Mouse (Mus musculus): ENCODE results near the gene Blm. TPM values are rescaled to one million over a fixed set of nuclear protein-coding genes. Genes with fewer than 3 reads are reported as not detected.

The Blm gene
- 13.5 and 15.8 TPM in 2 replicates for polyA plus RNA-seq (2015; fragmentation: Nextera tagmentation; extraction: Ambion mirVana)

DNA sequence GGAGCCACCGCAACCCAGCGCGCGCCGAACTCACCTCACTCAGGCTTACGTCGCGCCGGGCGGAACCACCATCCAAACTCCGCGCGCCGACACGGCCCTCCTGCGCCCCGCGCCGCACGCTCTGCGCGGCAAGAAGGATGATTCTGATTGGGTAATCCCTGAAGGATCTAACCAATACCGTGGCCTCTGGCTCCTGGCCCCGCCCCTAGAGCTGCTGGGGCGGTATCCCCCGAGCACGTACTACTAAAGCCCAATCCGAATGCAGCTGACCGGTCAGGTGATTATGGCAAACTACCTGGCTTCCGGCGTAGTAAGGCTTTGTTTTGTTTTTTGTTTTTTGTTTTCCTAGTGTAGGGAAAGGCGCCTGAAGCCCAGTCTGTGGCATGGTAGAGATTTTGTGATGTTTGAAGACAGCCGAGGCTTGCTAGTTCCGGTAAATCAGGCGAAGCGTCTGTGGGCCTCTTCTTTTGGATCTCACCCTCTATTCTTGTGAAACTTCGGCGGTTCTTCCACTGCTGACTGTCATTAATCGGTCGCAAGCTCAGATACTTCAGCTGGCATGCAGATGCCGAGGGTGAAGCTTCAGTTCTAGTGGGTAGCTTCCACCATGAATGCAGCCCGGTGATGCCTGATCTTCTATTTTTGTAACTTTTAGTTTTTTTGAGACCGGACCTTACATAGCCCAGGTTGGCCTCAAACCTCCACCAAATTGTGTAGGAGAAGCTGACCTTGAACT, at the start of gene Blm:
TSS of gene Blm (minus strand) at position 111 of the 736 bp plus-strand sequence.
- Histone ChIP-seq H3K4me1 (peaks cover 12% of the 10 kb centered on the region), H3K27me3 (no peaks in the 10 kb centered on the region), H3K9ac (peak within 1 kb of the TSS; percentile 74), H3K27ac (peak within 1 kb of the TSS; percentile 86), H3K36me3 (no peaks in the 10 kb centered on the region), H3K4me3 (peak within 1 kb of the TSS; percentile 73), H3K4me2 (peak within 1 kb of the TSS; percentile 87), H3K9me3 (no peaks in the 10 kb centered on the region)
- peak; percentile 100 for ATAC-seq (ENCODE audit: insufficient number of reproducible peaks, low FRiP score, low TSS enrichment, low read depth)
- under 1% methylated on average over 43 of the region's 43 CpGs for WGBS

DNA sequence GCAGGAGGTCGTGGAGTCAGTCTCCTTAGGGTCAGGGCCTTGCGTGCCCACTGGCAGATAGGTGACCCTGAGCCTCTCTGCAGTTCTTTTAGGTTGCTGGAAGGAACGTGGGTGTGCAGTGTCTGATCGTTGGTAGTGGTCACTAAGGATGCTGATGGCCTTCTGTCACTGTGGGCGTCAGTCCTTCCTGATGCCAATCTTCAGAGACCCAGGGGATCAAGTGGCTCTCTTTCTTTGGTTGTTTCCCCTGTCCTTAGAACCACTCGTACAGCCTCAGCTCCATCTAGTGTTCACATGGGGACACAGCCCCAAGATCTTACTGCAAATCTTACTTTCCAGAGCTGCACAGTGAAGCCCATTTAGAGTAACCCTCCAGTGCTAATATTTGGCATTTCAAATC, 49.1 kb upstream of the Blm start:
- Histone ChIP-seq H3K36me3 (peaks cover 7% of the 10 kb centered on the region), H3K4me3 (no peak overlapping the region), H3K9ac (no peak overlapping the region), H3K27ac (no peak overlapping the region), H3K9me3 (no peaks in the 10 kb centered on the region), H3K4me2 (no peak overlapping the region), H3K27me3 (no peaks in the 10 kb centered on the region), H3K4me1 (peaks cover 32% of the 10 kb centered on the region)
- no peak for ATAC-seq (ENCODE audit: insufficient number of reproducible peaks, low FRiP score, low TSS enrichment, low read depth)
- 38% methylated on average over 6 of the region's 6 CpGs for WGBS

DNA sequence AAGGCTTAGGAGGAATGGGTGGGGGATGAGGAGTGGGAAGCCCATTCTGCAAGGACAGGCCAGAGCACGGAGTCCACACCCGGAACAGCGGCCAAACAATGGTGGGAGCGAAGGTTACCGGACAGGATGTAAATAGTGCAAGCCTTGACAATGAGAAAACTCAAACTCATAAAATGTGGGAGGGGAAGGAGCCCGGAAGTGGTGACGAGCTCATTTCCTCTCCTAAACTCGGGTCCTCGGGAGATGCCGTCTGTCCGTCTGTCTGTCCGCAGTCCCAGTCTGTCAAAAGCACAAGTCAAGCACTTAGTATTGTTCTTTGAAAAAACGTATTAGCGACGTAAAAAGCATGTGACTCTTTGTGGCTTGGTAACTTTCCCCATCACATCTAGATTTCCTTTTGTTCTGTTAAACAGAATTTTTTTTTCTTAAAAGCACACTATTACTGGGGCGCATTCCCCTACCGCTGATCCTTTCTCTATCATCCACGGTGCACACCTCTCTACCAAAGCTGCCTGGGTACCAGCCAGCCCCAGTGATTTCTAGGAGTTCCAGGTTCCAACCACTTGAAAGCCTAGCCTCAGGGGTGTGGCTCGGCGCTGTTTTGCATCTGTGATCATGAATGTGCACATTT, 48.0 kb upstream of the Blm start:
- Histone ChIP-seq H3K4me1 (peaks cover 32% of the 10 kb centered on the region), H3K27ac (no peak overlapping the region; the same call in 1 of the 2 replicates), H3K4me3 (no peak overlapping the region), H3K9me3 (no peaks in the 10 kb centered on the region), H3K4me2 (no peak overlapping the region), H3K36me3 (no peaks in the 10 kb centered on the region), H3K9ac (no peak overlapping the region), H3K27me3 (no peaks in the 10 kb centered on the region)
- no peak for ATAC-seq (ENCODE audit: insufficient number of reproducible peaks, low FRiP score, low TSS enrichment, low read depth)
- WGBS = 42% methylated on average over 20 of the region's 20 CpGs

DNA sequence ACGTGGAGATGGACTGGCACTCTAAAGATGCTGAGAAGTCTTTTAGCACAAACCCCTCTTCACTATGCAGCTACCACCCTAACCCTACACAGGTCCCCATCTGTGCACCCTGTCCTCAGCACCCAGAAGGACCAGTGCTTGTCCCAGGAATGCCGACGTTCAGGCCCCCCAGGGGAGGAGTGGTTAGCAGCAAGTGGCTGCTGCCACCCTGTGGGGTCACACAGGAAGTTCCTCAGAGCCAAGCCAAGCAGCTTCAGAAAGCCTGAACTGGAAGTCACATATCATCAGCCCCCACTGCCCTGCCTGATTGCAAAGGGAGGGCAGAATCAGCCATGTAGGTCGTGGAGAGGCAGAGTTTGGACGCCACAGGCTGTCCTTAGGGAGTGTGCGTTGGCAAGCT, 45.4 kb upstream of the Blm start:
- Histone ChIP-seq H3K36me3 (no peaks in the 10 kb centered on the region), H3K27ac (no peak overlapping the region), H3K4me1 (peaks cover 19% of the 10 kb centered on the region), H3K9ac (no peak overlapping the region), H3K27me3 (no peaks in the 10 kb centered on the region), H3K4me3 (no peak overlapping the region), H3K9me3 (no peaks in the 10 kb centered on the region), H3K4me2 (no peak overlapping the region)
- 25% methylated on average over 6 of the region's 6 CpGs for WGBS
- ATAC-seq (ENCODE audit: insufficient number of reproducible peaks, low FRiP score, low TSS enrichment, low read depth) = no peak

DNA sequence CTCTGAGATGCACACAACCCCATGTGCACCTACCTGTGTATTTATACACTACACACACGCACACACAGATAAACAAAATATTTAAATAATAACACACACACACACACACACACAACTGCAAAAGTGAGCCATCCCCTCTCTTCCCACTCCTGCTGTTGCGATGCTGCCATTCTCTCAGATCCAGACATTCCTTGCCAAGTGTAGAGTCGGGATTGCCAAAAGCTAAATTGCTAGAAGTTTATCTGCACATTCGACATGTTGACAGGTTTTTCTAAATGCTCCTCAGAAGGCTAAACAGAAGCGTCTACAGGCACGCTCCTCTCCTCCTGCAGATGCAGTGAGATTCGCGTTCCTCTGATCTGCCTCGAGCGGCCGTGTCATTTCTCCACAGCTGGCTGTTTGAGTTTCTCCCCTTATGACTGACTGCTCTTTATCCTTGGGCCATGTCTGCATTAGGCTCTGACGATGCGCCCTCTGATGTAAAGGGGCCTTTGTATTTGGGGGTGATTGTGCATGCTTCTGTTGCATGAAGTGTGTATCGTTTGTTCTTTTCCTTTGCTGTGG, 42.6 kb upstream of the Blm start:
- no peak overlapping the region for H3K27ac ChIP-seq
- no peak for ATAC-seq (ENCODE audit: insufficient number of reproducible peaks, low FRiP score, low TSS enrichment, low read depth)
- no peak overlapping the region for H3K4me2 ChIP-seq
- no peak overlapping the region for H3K9ac ChIP-seq
- 58% methylated on average over 14 of the region's 14 CpGs for WGBS
- 0 out of 2 replicates have a peak, but pooled peaks cover 3% of the 10 kb centered on the region for H3K4me1 ChIP-seq
- no peaks in the 10 kb centered on the region for H3K27me3 ChIP-seq
- H3K36me3 ChIP-seq = no peaks in the 10 kb centered on the region
- no peaks in the 10 kb centered on the region for H3K9me3 ChIP-seq
- H3K4me3 ChIP-seq = no peak overlapping the region

DNA sequence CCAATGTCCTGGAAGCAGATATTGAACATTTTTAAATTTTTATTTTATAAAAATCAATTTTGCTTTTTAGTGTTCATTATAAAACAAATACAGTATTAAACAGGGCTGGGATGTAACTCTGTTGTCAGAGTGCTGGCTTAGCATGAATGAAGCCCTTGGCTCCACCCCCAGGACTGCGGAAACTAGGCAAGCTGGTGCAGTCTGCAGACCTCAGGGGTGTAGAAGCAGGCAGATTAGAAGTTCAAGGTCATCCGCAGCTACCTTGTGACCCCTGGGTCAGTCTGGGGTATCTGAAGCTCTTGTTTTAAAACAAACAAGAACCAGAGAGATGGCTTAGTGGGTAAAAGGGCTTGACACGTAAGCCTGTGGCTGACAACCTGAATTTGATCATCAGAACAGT, 41.7 kb upstream of the Blm start:
- no peak overlapping the region for H3K9ac ChIP-seq
- no peak overlapping the region for H3K27ac ChIP-seq
- WGBS = 69% methylated on average over 3 of the region's 3 CpGs
- no peak overlapping the region for H3K4me2 ChIP-seq
- H3K4me1 ChIP-seq = 0 out of 2 replicates have a peak, but pooled peaks cover 3% of the 10 kb centered on the region
- H3K36me3 ChIP-seq = no peaks in the 10 kb centered on the region
- no peak overlapping the region for H3K4me3 ChIP-seq
- H3K27me3 ChIP-seq = no peaks in the 10 kb centered on the region
- ATAC-seq (ENCODE audit: insufficient number of reproducible peaks, low FRiP score, low TSS enrichment, low read depth) = no peak
- no peaks in the 10 kb centered on the region for H3K9me3 ChIP-seq

DNA sequence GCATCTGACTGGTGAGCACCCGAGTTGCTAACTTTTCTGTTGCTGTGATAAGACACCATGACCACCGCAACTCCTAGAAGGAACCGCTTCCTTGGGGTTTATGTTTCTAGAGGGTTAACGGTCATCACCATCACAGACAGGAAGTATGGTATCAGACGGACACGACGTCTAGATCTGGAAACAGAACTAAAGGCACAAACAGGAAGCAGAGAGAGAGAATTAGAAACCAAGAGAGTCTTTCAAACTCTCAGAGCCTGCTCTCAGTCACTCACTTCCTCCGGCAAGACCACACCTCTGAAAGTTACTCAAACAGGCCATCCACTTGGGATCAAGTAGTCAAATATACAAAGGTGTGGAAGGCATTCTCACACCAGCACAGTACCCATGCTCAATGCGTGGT, 40.8 kb upstream of the Blm start:
- H3K4me1 ChIP-seq = 0 out of 2 replicates have a peak, but pooled peaks cover 3% of the 10 kb centered on the region
- H3K9me3 ChIP-seq = no peaks in the 10 kb centered on the region
- 74% methylated on average over 9 of the region's 9 CpGs for WGBS
- no peak overlapping the region for H3K4me3 ChIP-seq
- no peak overlapping the region for H3K4me2 ChIP-seq
- no peaks in the 10 kb centered on the region for H3K36me3 ChIP-seq
- no peaks in the 10 kb centered on the region for H3K27me3 ChIP-seq
- H3K27ac ChIP-seq = no peak overlapping the region
- ATAC-seq (ENCODE audit: insufficient number of reproducible peaks, low FRiP score, low TSS enrichment, low read depth) = no peak
- H3K9ac ChIP-seq = no peak overlapping the region

DNA sequence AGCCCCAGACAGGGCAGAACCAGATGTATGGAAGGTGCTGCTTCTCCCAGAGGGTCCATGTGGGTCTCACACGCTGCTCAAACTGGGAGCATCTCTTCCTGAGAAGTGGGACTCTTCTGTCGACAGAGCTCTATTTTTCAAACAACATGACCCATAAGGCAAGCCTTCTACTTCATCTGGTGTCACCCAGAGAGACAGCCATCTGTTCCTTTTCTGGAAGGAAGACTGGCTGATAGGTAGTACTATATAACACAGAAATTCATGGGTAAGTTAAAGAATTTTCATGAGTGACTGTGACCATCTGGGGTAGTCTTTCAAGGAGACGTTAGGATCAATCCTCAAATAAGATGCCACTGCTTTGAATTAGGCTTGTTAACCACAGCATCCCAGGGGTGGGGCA, 38.2 kb upstream of the Blm start:
- Histone ChIP-seq H3K4me2 (no peak overlapping the region), H3K4me1 (no peaks in the 10 kb centered on the region), H3K36me3 (no peaks in the 10 kb centered on the region), H3K27me3 (no peaks in the 10 kb centered on the region), H3K4me3 (no peak overlapping the region), H3K27ac (no peak overlapping the region), H3K9ac (no peak overlapping the region), H3K9me3 (no peaks in the 10 kb centered on the region)
- ATAC-seq (ENCODE audit: insufficient number of reproducible peaks, low FRiP score, low TSS enrichment, low read depth) = no peak
- 53% methylated on average over 3 of the region's 3 CpGs for WGBS

DNA sequence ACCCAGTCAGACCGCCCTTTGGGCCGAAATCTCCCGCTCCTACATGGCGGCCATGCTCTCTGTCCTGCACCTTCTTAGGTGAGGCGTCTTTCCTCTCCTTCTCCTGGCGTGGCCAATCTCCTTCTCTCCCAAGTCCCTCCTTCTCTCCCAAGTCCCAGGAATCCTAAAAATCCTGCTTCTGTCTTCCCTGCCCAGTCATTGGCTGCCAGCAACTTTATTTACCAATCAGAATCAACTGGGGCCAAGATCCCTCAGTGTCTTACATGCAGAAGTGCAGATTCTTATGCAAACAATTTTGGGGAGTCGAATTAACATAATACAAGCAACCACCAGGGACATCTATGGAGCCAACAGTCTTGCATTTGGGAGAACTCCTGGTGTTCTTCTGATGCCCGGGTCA, 33.1 kb upstream of the Blm start:
- Histone ChIP-seq H3K4me2 (no peak overlapping the region), H3K4me1 (no peaks in the 10 kb centered on the region), H3K4me3 (no peak overlapping the region), H3K9me3 (no peaks in the 10 kb centered on the region), H3K9ac (no peak overlapping the region), H3K27me3 (no peaks in the 10 kb centered on the region), H3K36me3 (no peaks in the 10 kb centered on the region), H3K27ac (no peak overlapping the region)
- 80% methylated on average over 8 of the region's 8 CpGs for WGBS
- ATAC-seq (ENCODE audit: insufficient number of reproducible peaks, low FRiP score, low TSS enrichment, low read depth) = no peak

DNA sequence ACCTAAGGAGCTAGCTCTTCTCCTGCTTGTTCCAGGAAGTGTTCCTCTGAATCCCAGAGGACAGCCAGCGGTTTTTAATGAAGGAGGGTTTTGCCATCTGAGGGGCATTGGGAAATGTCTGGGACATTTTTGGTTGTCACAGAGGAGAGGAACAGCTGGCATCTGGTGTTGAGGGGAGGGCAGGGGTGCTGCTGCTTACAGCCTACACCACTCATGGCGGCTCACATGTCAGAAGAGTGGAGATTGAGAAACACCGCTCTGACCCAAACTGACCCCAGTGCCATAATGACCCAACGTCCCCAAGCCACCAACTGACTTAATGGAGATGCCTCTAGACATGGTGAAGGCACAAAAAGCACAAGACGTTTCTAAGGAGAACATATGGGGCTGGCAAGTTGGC, 27.0 kb upstream of the Blm start:
- Histone ChIP-seq H3K36me3 (no peaks in the 10 kb centered on the region), H3K27ac (no peak overlapping the region), H3K4me3 (no peak overlapping the region), H3K27me3 (no peaks in the 10 kb centered on the region), H3K4me1 (peaks cover 2% of the 10 kb centered on the region; the same call in 1 of the 2 replicates), H3K9me3 (no peaks in the 10 kb centered on the region), H3K9ac (no peak overlapping the region), H3K4me2 (no peak overlapping the region)
- no peak for ATAC-seq (ENCODE audit: insufficient number of reproducible peaks, low FRiP score, low TSS enrichment, low read depth)
- WGBS = 67% methylated on average over 5 of the region's 5 CpGs

DNA sequence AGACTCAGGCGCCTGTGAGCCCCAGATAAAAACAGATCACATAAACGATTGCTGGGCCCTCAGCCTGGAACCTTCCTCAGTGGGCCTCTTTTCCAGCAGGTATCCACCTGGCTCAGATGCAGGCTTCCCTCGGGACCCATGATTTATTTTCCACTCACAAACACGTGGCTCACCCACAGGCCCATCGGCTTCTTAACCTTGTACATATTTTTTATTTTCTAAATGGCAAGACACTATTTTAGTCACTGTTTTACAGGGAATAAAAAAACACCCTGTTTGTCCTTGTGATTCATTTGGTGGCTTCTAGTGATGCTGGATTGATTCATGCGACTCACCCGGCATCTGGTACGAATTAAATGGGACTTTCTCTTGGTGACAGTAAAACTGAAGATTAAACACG, 26.4 kb upstream of the Blm start:
- ATAC-seq (ENCODE audit: insufficient number of reproducible peaks, low FRiP score, low TSS enrichment, low read depth) = no peak
- no peak overlapping the region for H3K4me2 ChIP-seq
- 32% methylated on average over 9 of the region's 9 CpGs for whole genome bisulfite sequencing
- H3K9me3 ChIP-seq = no peaks in the 10 kb centered on the region
- H3K27me3 ChIP-seq = no peaks in the 10 kb centered on the region
- no peaks in the 10 kb centered on the region for H3K36me3 ChIP-seq
- no peak overlapping the region for H3K27ac ChIP-seq
- no peak overlapping the region for H3K4me3 ChIP-seq
- H3K9ac ChIP-seq = no peak overlapping the region
- H3K4me1 ChIP-seq = peaks cover 2% of the 10 kb centered on the region; the same call in 1 of the 2 replicates

DNA sequence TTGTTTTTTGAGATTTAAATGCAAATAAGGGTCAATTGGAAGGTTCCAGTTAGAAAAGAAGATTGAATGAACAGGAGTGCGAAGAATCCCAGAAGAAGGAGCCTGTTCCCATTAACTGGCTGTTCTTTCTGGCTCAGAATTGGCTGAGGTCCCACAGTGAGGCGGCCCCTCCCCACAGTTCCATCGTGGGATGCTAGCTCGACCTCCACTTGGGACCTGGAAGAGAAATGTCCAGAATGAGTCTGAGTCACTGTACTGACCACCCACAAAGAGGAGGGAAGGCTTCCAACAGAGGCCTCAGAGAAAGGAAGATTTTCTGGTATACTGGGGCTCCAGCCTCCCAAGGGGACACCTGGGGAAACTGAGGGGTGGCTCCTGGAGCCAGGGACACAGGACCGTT, 23.7 kb upstream of the Blm start:
- Histone ChIP-seq H3K4me3 (no peak overlapping the region), H3K9me3 (no peaks in the 10 kb centered on the region), H3K4me1 (peaks cover 15% of the 10 kb centered on the region), H3K4me2 (no peak overlapping the region), H3K9ac (no peak overlapping the region), H3K36me3 (no peaks in the 10 kb centered on the region), H3K27me3 (no peaks in the 10 kb centered on the region), H3K27ac (no peak overlapping the region)
- WGBS = 58% methylated on average over 5 of the region's 5 CpGs
- ATAC-seq (ENCODE audit: insufficient number of reproducible peaks, low FRiP score, low TSS enrichment, low read depth) = no peak
